Mouse (Mus musculus): ENCODE measurements around the gene Ndufaf8. TPM values are rescaled to one million over a fixed set of nuclear protein-coding genes. Genes with fewer than 3 reads are reported as not detected.

Ndufaf8 gene
- polyA plus RNA-seq, 1 experiment from 2014 or later: 88.6 TPM

GRCm38 (mm10) chr11:120142601-120143051, 43.9 kb downstream of the Ndufaf8 start:
- Histone ChIP-seq H3K4me1 (ENCODE audit: insufficient read depth) (no peaks in the 10 kb centered on the region), H3K4me3 (ENCODE audit: low read depth, low read length) (no peak overlapping the region), H3K9me3 (ENCODE audit: low read depth, low read length) (no peaks in the 10 kb centered on the region), H3K9ac (0 out of 2 replicates have a peak overlapping the region, but pooled peaks have one; percentile 2), H3K4me2 (no peak overlapping the region; the same call in 1 of the 2 replicates), H3K27ac (ENCODE audit: low read depth) (peak overlapping the region; percentile 75), H3K27me3 (ENCODE audit: insufficient read depth, low read length) (no peaks in the 10 kb centered on the region), H3K36me3 (ENCODE audit: insufficient read depth) (peaks cover 43% of the 10 kb centered on the region; the same call in 1 of the 2 replicates)
- WGBS: 72% methylated on average over 3 of the region's 3 CpGs
- peak; percentile 50 for TF ChIP-seq CTCF (IDR thresholded peaks at IDR 0.05; ENCODE audit: low read depth)
- peak; percentile 78 for DNase-seq
- peak; percentile 80 for ATAC-seq (ENCODE audit: insufficient read depth)

GRCm38 (mm10) chr11:120143708-120144497, 45.2 kb downstream of the Ndufaf8 start:
- H3K9me3 ChIP-seq (ENCODE audit: low read depth, low read length): no peaks in the 10 kb centered on the region
- H3K36me3 ChIP-seq (ENCODE audit: insufficient read depth): peaks cover 34% of the 10 kb centered on the region; the same call in 1 of the 2 replicates
- no peak for TF ChIP-seq CTCF (IDR thresholded peaks at IDR 0.05; ENCODE audit: low read depth)
- no peaks in the 10 kb centered on the region for H3K27me3 ChIP-seq (ENCODE audit: insufficient read depth, low read length)
- no peak overlapping the region for H3K9ac ChIP-seq
- ATAC-seq (ENCODE audit: insufficient read depth) (no peak), DNase-seq (no peak)
- H3K4me3 ChIP-seq (ENCODE audit: low read depth, low read length): no peak overlapping the region
- H3K4me2 ChIP-seq: no peak overlapping the region
- 64% methylated on average over 13 of the region's 13 CpGs for WGBS
- peak overlapping the region; percentile 52; the same call in 1 of the 2 replicates for H3K27ac ChIP-seq (ENCODE audit: low read depth)
- no peaks in the 10 kb centered on the region for H3K4me1 ChIP-seq (ENCODE audit: insufficient read depth)

GRCm38 (mm10) chr11:120148201-120148855, 49.6 kb downstream of the Ndufaf8 start:
- Histone ChIP-seq H3K4me3 (ENCODE audit: low read depth, low read length) (no peak overlapping the region), H3K27me3 (ENCODE audit: insufficient read depth, low read length) (no peaks in the 10 kb centered on the region), H3K27ac (ENCODE audit: low read depth) (no peak overlapping the region), H3K9ac (no peak overlapping the region), H3K4me1 (ENCODE audit: insufficient read depth) (peaks cover 6% of the 10 kb centered on the region; the same call in 1 of the 2 replicates), H3K9me3 (ENCODE audit: low read depth, low read length) (no peaks in the 10 kb centered on the region), H3K36me3 (ENCODE audit: insufficient read depth) (peaks cover 23% of the 10 kb centered on the region; the same call in 1 of the 2 replicates), H3K4me2 (no peak overlapping the region)
- DNase-seq: no peak
- ATAC-seq (ENCODE audit: insufficient read depth): no peak
- WGBS: 80% methylated on average over 8 of the region's 8 CpGs
- TF ChIP-seq CTCF (IDR thresholded peaks at IDR 0.05; ENCODE audit: low read depth): no peak

DNA sequence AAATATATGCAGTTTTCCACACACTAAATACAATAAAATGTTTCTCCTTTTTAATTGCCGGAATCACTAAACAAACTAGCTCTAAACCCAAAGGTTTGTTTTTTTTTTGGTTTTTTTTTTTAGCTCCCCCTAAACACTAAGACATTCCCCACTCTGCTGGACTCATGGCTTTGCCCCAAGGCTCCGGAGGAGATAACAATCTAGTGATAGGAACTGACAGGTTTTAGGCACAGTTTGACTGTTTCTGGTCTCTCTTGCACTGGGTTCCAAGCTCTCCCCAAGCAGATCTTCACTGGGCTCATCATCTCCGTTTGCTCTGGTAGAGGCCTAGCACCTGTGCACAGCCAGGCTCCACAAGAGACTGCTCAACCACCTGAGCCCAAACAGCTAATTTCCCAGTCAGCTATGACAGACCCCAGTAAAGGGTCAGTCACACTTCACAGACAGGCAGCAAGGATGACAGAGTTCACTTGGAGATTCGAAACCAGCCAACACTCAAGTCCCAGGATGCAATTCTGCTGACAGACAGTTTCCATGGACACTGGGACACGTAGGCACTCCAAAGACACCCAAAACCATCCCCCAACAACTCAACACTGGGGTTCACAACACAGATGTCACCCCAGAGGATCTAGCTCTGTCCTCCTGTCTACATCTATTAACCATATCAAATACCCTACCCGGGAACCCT, 50.9 kb downstream of the Ndufaf8 start:
- no peak for DNase-seq
- 29% methylated on average over 6 of the region's 6 CpGs for WGBS
- H3K9ac ChIP-seq: peak overlapping the region; percentile 80

More for the DNA sequence above, 50.9 kb downstream of the Ndufaf8 start:
- Histone ChIP-seq H3K27ac (ENCODE audit: low read depth) (no peak overlapping the region), H3K36me3 (ENCODE audit: insufficient read depth) (peaks cover 23% of the 10 kb centered on the region; the same call in 1 of the 2 replicates), H3K4me3 (ENCODE audit: low read depth, low read length) (peak overlapping the region; percentile 86), H3K4me1 (ENCODE audit: insufficient read depth) (peaks cover 6% of the 10 kb centered on the region; the same call in 1 of the 2 replicates), H3K27me3 (ENCODE audit: insufficient read depth, low read length) (no peaks in the 10 kb centered on the region), H3K9me3 (ENCODE audit: low read depth, low read length) (no peaks in the 10 kb centered on the region), H3K4me2 (peak overlapping the region; percentile 83)
- no peak for TF ChIP-seq CTCF (IDR thresholded peaks at IDR 0.05; ENCODE audit: low read depth)
- ATAC-seq (ENCODE audit: insufficient read depth): no peak

Small RNA genes within 50 kb of the gene (microRNA-seq; reads per million reads assigned to microRNA genes)
- not detected for gene Gm25948 (ENCODE audit: borderline number of aligned reads)

Other genes starting within 250 kb of the Ndufaf8 start
- 94.3 and 104 TPM in 2 replicates for gene Chmp6, start 185.5 kb upstream of the Ndufaf8 start, polyA plus RNA-seq (2014; fragmentation: Nextera tagmentation; extraction: Ambion mirVana)
- gene Baiap2, start 156.2 kb upstream of the Ndufaf8 start, polyA plus RNA-seq (2014; fragmentation: Nextera tagmentation; extraction: Ambion mirVana): 20.4 and 20.5 TPM in 2 replicates
- 2.2 and 2.3 TPM in 2 replicates for gene Aatk, start 51.8 kb upstream of the Ndufaf8 start, polyA plus RNA-seq (2014; fragmentation: Nextera tagmentation; extraction: Ambion mirVana)
- gene Cep131, start 12.1 kb upstream of the Ndufaf8 start, polyA plus RNA-seq (2014; fragmentation: Nextera tagmentation; extraction: Ambion mirVana): 22.1 and 27.3 TPM in 2 replicates
- gene Tepsin, start 197 bp upstream of the Ndufaf8 start, polyA plus RNA-seq (2014; fragmentation: Nextera tagmentation; extraction: Ambion mirVana): 13.4 and 17.1 TPM in 2 replicates
- 77.2 and 83.9 TPM in 2 replicates for gene Slc38a10, start 52.4 kb downstream of the Ndufaf8 start, polyA plus RNA-seq (2014; fragmentation: Nextera tagmentation; extraction: Ambion mirVana)
- 14.3 and 15.6 TPM in 2 replicates for gene Bahcc1, start 134.0 kb downstream of the Ndufaf8 start, polyA plus RNA-seq (2014; fragmentation: Nextera tagmentation; extraction: Ambion mirVana)
- gene Actg1, start 249.6 kb downstream of the Ndufaf8 start, polyA plus RNA-seq (2014; fragmentation: Nextera tagmentation; extraction: Ambion mirVana): 2,614 and 2,926 TPM in 2 replicates

All from lung, embryonic 14.5 days (tissue).